Comparison of ENCODE assay signal across 13 mouse cellular contexts in genomic region chr9:41523969-41524368, GRCm38 (mm10).
DNase-seq lines count a peak whose midpoint lies in the region; ATAC-seq and TF ChIP-seq lines count a peak whose summit lies in the region.
"Had no signal": no experiment of that assay in that cellular context is flagged by ENCODE, and none has a peak within 500 bp of the region (broad histone marks: within the 10 kb centered on the region; RNA-seq: fewer than 3 reads in every experiment).

No protein-coding gene starts in this region.

- no peaks in the 10 kb centered on the region for H3K9me3 ChIP-seq in hindbrain, embryonic 12.5 days (replicated peaks)
- H3K9me3 ChIP-seq in hindbrain, embryonic 10.5 days: no peaks in the 10 kb centered on the region
- H3K9me3 ChIP-seq in embryonic facial prominence, embryonic 13.5 days: no peaks in the 10 kb centered on the region
- H3K9me3 ChIP-seq in forebrain, postnatal 0 days (ENCODE audit: low read length): no peaks in the 10 kb centered on the region
- no peaks in the 10 kb centered on the region for H3K9me3 ChIP-seq in midbrain, postnatal 0 days (ENCODE audit: low read length)
- H3K9me3 ChIP-seq: heart, embryonic 13.5 days had no signal

- TF ChIP-seq CTCF in forebrain, postnatal 0 days (IDR thresholded peaks at IDR 0.05; ENCODE audit: low read depth): no peak
- no peak for TF ChIP-seq CTCF in midbrain, postnatal 0 days (IDR thresholded peaks at IDR 0.05)
- TF ChIP-seq CTCF in layer of hippocampus, adult 2 months (conservative IDR thresholded peaks at IDR 0.05): no peak

- ATAC-seq in hindbrain, embryonic 12.5 days (ENCODE audit: low FRiP score): no peak
- no peak for ATAC-seq in embryonic facial prominence, embryonic 13.5 days (ENCODE audit: insufficient number of reproducible peaks, insufficient read depth, low FRiP score, low TSS enrichment, low read depth)
- no peak for ATAC-seq in forebrain, postnatal 0 days
- peak; percentile 23; the same call in 1 of the 2 replicates for ATAC-seq in midbrain, postnatal 0 days (ENCODE audit: low FRiP score)
- ATAC-seq: activated CD4-positive, CD25-positive, alpha-beta regulatory T cell, adult 4 months had no signal

- H3K36me3 ChIP-seq in hindbrain, embryonic 12.5 days: peaks cover 3% of the 10 kb centered on the region; the same call in 1 of the 2 replicates
- H3K36me3 ChIP-seq in hindbrain, embryonic 10.5 days: peaks cover 63% of the 10 kb centered on the region
- H3K36me3 ChIP-seq in embryonic facial prominence, embryonic 13.5 days: peaks cover 28% of the 10 kb centered on the region
- no peaks in the 10 kb centered on the region for H3K36me3 ChIP-seq in forebrain, postnatal 0 days (ENCODE audit: insufficient read depth)
- H3K36me3 ChIP-seq in midbrain, postnatal 0 days (ENCODE audit: insufficient read depth, low read length): no peaks in the 10 kb centered on the region
- H3K36me3 ChIP-seq: heart, embryonic 13.5 days had no signal

- 94% methylated on average over 2 of the region's 2 CpGs for WGBS in hindbrain, embryonic 12.5 days
- 93% methylated on average over 2 of the region's 2 CpGs for WGBS in hindbrain, embryonic 10.5 days
- WGBS in embryonic facial prominence, embryonic 13.5 days: 93% methylated on average over 2 of the region's 2 CpGs
- WGBS in forebrain, postnatal 0 days: 96% methylated on average over 2 of the region's 2 CpGs
- 87% methylated on average over 2 of the region's 2 CpGs for WGBS in midbrain, postnatal 0 days

- H3K27ac ChIP-seq in hindbrain, embryonic 12.5 days: peak overlapping the region; percentile 70
- H3K27ac ChIP-seq in hindbrain, embryonic 10.5 days: no peak overlapping the region
- H3K27ac ChIP-seq in embryonic facial prominence, embryonic 13.5 days: peak overlapping the region; percentile 88
- 0 out of 2 replicates have a peak overlapping the region, but pooled peaks have one; percentile 21 for H3K27ac ChIP-seq in forebrain, postnatal 0 days (ENCODE audit: low read depth, low read length)
- peak overlapping the region; percentile 77; the same call in 1 of the 2 replicates for H3K27ac ChIP-seq in midbrain, postnatal 0 days (ENCODE audit: low read depth, low read length)
- no peak overlapping the region for H3K27ac ChIP-seq in layer of hippocampus, adult 2 months
- H3K27ac ChIP-seq: liver, embryonic 14.5 days had no signal

- no peaks in the 10 kb centered on the region for H3K27me3 ChIP-seq in hindbrain, embryonic 12.5 days
- H3K27me3 ChIP-seq in hindbrain, embryonic 10.5 days (ENCODE audit: insufficient read depth, poor library complexity, severe bottlenecking): no peaks in the 10 kb centered on the region
- no peaks in the 10 kb centered on the region for H3K27me3 ChIP-seq in embryonic facial prominence, embryonic 13.5 days
- no peaks in the 10 kb centered on the region for H3K27me3 ChIP-seq in forebrain, postnatal 0 days (ENCODE audit: insufficient read depth, low read length)
- H3K27me3 ChIP-seq in midbrain, postnatal 0 days (ENCODE audit: insufficient read depth, low read length): no peaks in the 10 kb centered on the region
- H3K27me3 ChIP-seq: heart, embryonic 13.5 days had no signal

- no peak overlapping the region for H3K4me3 ChIP-seq in hindbrain, embryonic 12.5 days
- no peak overlapping the region for H3K4me3 ChIP-seq in hindbrain, embryonic 10.5 days
- H3K4me3 ChIP-seq in embryonic facial prominence, embryonic 13.5 days: no peak overlapping the region
- H3K4me3 ChIP-seq in forebrain, postnatal 0 days (ENCODE audit: low read depth, low read length): no peak overlapping the region
- no peak overlapping the region for H3K4me3 ChIP-seq in midbrain, postnatal 0 days (ENCODE audit: low read depth, low read length)
- no peak overlapping the region for H3K4me3 ChIP-seq in layer of hippocampus, adult 2 months
- H3K4me3 ChIP-seq: heart, embryonic 13.5 days had no signal

- peaks cover 26% of the 10 kb centered on the region for H3K4me1 ChIP-seq in hindbrain, embryonic 12.5 days
- peaks cover 18% of the 10 kb centered on the region for H3K4me1 ChIP-seq in hindbrain, embryonic 10.5 days (replicated peaks)
- peaks cover 30% of the 10 kb centered on the region for H3K4me1 ChIP-seq in embryonic facial prominence, embryonic 13.5 days
- peaks cover 20% of the 10 kb centered on the region for H3K4me1 ChIP-seq in forebrain, postnatal 0 days (ENCODE audit: insufficient read depth)
- peaks cover 6% of the 10 kb centered on the region for H3K4me1 ChIP-seq in midbrain, postnatal 0 days (ENCODE audit: insufficient read depth, low read length)

- H3K9ac ChIP-seq in hindbrain, embryonic 12.5 days: 0 out of 2 replicates have a peak overlapping the region, but pooled peaks have one; percentile 14
- no peak overlapping the region for H3K9ac ChIP-seq in embryonic facial prominence, embryonic 13.5 days
- H3K9ac ChIP-seq in forebrain, postnatal 0 days: no peak overlapping the region
- H3K9ac ChIP-seq in midbrain, postnatal 0 days (replicated peaks; ENCODE audit: low read length, poor library complexity, severe bottlenecking): no peak overlapping the region
- H3K9ac ChIP-seq: liver, embryonic 14.5 days had no signal

- H3K4me2 ChIP-seq in hindbrain, embryonic 12.5 days (replicated peaks): no peak overlapping the region
- no peak overlapping the region for H3K4me2 ChIP-seq in embryonic facial prominence, embryonic 13.5 days
- no peak overlapping the region for H3K4me2 ChIP-seq in forebrain, postnatal 0 days (ENCODE audit: low read depth)
- no peak overlapping the region for H3K4me2 ChIP-seq in midbrain, postnatal 0 days (ENCODE audit: low read depth, low read length, poor library complexity, severe bottlenecking)
- H3K4me2 ChIP-seq: heart, embryonic 13.5 days had no signal

- DNase-seq in hindbrain, embryonic 10.5 days (ENCODE audit: low spot score): no peak
- no peak for DNase-seq in forebrain, postnatal 0 days
- no peak for DNase-seq in midbrain, postnatal 0 days (ENCODE audit: low spot score)
- no peak for DNase-seq in kidney, adult 11 months
- no peak for DNase-seq in layer of hippocampus, adult 2 months (ENCODE audit: low spot score in 2 of 2)
- DNase-seq: kidney, adult 2 months; kidney, postnatal 25 days; thymus, postnatal 25 days had no signal

Comparison
In these comparisons a context has a peak if more than half of its experiments do, and no peak if none do; other contexts are left out.
1. H3K27ac ChIP-seq: peak in hindbrain, embryonic 12.5 days (single experiment), embryonic facial prominence, embryonic 13.5 days (single experiment), forebrain, postnatal 0 days (single experiment) and midbrain, postnatal 0 days (single experiment); none in hindbrain, embryonic 10.5 days (single experiment) and layer of hippocampus, adult 2 months (single experiment).